Mouse (Mus musculus): ENCODE data around the gene Sdk2.

Sdk2 gene

DNA sequence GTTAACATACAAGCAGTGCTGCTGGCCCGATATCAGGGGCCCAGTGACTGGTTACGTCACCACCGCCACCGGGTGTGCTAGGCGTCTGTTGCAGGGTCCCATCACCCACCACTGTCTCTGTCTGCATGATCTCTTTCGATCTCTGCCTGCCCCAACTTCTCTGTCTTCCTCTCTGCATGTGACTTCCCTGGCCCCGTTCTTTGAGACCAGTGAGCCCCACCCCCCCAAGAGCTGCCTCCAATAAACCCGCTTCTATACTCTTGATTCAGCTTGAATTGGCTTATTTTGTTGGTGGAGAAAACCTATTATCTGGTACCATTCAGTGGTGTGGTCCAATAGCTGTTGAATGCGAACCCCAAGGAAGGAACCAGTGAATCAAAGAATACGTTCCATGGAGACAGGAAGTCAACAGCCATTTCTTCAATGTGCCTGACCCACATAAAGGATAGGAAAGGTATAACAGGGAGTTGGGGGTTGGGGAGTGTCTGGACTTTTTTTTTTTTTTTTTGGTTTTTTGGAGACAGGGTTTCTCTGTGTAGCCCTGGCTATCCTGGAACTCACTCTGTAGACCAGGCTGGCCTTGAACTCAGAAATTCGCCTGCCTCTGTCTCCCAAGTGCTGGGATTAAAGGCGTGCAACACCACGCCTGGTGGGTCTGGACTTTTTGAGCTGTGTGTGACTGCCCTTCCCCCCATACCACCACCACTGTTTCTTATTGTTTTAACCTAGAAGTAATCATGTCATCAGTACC is 279.2 kb downstream of the Sdk2 start:
- DNase-seq = no peak

DNA sequence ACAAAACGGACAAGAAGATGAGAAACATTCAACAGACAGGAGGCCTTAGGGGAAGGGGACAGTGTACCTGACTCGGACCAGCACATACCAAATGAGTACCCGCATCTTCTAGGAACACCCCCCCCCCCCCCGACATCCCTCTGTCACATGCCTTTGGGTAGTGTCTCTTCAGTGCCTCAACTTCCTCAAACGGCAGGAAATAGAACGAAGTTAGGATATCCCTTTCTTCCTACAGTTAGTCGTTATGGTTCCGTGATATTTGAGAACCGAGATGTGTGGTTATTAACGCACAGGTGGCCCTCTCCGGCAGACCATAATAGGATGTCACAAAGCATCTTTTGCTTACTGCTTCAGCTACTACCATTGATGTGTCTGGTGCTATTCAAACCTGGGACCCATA is 279.8 kb downstream of the Sdk2 start:
- no peak for DNase-seq

DNA sequence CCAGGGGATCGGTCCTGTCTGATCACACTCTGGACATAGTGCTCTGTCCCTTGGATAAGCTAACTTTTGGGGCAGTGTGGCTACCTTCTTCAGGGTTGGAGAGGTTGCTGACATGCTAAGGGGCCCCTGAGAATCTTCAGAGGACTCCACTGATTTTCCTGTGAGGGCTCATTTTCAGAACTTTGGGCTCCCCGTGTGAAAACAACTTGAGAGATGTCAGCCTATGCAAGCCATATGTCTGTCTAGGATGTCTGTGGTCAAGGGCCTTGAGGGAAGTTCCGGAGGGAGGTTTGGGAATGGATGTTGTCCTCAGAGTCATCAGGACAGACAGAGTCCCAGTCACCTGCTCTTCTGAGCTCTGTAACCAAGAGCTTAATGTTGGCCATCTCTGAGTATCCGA is 280.5 kb downstream of the Sdk2 start:
- DNase-seq = no peak

DNA sequence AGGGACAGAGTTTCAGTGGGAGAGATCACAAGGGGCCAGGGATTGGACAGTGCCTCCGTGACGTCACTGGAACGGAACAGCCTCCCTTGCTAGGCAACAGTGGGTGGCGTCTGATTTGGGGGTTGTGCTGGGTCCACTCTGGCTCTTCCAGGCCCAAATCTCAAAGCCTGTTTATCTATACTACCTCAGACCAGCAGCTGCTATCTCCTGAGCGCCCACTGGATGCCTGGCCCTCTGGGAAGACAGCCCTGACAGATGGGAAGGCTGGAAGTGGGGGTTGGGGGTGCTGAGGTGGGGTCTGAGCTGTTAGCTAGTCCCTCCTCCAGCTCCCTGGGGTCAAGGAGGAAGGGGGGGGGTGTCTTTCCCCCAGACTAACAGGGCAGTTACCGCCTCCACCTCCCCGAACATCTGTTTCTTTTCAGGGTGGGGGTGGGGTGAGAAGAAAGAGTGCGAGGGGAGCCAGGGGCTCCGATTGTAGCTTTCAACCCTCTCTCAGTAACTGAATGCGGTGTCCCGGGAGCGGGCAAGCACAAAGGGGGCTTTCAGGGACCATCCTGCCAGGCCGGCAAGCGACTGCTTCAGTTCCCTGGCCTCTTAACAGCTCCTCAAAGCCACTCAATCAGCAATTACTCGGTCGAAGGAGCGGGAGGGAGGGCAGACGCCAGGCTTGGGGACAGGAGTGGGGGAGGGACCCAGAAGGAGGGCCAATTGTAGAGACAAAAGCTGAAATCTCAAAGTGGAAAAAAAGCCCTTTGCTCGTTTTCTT is 281.3 kb downstream of the Sdk2 start:
- DNase-seq = peak in 1 of 2 experiments; percentile 33

DNA sequence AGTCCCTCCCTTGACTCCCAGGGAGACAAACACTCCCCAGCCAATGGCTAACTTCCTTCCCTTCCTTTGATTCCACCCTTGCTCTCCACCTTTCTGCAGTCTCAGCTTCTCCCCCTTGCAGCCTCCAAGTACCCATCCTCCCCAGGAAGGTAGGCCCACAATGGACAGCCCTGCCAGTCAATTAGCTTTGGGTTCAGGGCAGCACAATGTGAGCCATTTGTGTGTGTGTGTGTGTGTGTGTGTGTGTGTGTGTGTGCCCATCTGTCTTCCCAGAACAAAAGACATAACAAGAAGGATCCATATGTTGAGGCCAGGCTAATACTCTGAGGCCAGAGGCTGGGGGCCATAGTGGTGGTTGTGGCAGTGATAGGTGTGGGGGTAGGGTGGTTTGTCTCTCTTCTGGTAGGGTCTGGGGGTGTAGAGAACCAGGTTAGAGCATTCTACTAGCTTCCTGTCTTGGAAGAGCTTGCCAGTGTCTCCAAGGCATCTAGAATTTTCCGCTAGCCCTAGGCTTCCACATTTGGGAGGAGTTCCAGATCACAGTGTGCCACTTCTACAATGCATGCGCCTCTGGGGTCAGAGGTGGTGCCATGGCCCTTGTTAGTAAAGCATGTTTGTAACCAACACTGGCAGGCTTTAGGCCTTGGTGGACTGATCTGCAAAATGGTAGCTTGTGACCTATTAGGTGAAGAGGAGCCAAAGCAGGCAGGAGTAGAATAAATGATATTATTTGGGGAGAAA is 282.0 kb downstream of the Sdk2 start:
- no peak for DNase-seq

DNA sequence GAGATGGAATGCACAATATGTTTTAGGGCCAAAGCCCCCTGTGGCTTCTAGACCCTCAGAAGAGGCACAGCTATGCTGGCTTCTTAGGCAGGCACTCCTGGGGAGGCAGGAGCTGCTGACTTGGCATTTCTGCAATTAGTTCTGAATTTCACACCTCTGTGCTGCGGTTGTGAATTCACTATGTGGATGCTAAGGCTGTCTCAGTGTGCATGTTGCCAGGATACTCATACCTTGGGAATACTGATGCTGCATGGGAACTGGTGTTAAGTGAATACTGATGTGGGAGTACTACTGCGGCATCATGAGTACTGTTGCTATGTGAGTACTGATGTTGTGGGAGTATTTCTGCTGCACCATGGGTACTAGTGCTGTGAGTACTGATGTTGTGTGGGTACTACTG is 284.4 kb downstream of the Sdk2 start:
- DNase-seq = no peak

DNA sequence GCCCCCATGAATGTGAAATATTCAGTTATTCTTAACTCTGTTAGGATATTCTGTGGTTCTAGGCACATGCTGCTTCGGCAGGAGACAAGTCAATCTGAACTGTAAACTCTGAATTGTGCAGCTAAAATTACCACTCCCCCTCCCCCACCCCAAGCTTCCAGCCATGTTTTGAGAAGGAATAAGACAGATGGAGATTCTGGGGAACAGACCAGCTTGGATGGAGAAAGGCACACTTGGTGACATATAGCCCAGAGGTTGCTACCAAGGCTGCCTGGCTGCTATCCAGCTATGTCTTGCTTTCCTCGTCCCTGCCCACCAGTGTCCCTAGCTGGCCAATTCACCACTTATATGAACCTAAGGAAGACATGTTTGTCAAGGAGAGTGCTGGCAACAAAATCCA is 284.8 kb downstream of the Sdk2 start:
- no peak for DNase-seq

DNA sequence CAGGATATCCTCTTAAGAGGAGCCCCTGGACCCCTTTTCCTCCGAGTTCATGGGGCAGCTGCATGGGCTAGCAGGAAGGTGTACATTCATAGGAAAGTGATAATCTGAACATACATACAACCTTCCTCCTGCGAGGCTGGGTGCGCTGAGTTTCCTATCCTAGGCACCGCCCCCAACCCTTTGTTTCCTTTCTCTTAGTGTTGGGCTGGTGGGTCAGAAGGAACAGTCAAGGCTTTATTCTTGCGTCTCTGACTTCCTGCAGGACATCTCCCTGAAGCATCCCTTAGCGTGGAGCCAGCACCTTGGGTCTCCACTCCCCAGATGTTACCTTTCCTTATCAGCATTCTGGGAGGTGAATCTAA is 287.2 kb downstream of the Sdk2 start:
- DNase-seq = no peak

DNA sequence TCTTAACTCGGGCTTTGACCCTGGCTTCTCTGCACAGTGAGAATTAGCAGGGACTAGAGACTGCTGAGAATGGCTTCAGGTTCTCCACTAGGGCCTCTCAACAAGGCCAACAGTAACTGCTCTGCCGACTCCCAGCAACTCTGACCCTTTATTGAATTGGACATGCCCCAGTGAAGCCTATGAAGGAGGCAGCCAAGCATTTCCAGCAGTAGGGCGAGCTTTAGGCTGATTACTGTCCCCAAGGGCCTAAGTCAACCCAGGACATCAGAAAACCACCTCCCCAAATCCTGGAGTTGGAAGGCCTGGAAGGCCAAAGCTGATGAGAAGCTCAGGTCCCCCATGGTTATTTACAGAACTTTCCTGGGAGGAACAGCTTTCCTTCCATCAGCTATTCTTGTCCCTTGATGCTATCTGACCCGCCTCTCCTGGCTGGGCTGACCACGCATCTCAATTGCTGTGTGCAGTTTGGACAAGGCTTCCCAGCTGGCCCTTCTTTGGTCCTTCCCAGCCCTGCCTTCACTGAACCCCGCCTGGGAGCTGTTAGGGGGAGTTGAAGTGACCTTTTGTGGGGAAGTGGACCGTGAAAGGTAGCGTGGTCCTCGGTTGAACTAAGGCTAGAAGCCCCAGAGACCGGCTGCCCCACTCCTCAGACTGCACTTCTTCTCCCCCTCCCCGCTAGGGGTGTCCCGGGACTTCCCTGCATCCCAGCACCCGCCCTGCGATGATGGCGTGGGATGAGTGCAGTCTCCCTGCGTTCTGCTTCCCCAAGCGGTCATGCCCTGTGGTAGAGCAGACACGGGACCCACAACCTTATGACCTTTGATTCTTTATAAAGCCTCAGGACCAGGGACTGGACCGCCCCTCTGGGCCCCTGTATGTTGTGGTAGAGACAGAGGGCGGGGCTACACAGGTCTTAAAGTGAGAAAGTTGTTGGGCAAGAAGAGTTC is 287.8 kb downstream of the Sdk2 start:
- no peak for DNase-seq

DNA sequence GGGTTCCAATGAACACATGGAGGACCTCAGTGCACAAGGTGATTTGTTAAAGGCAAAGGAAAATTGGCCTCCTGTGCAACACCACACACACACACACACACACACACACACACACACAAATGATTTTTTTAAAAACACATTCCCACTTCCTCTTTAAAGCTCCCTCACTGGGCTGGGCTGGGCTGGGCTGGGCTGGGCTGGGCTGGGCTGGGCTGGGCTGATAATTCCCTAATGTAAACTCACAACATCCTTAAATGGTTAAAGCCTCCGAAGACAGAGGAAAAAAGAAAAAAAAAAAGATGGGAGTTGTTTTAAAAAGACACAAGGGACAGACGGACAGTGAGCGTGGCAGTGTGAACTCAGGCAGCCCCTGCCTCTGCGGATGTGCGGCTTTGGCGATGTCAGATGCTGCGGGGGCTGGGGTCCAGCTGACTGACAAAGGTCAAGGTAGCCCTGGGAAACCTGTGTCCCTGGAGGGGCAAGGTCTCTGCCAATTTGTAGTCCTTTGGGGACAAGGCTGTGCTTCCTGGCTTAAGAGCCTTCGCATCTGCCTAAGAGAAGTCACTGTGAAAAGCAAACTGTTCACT is 288.9 kb downstream of the Sdk2 start:
- DNase-seq = no peak

DNA sequence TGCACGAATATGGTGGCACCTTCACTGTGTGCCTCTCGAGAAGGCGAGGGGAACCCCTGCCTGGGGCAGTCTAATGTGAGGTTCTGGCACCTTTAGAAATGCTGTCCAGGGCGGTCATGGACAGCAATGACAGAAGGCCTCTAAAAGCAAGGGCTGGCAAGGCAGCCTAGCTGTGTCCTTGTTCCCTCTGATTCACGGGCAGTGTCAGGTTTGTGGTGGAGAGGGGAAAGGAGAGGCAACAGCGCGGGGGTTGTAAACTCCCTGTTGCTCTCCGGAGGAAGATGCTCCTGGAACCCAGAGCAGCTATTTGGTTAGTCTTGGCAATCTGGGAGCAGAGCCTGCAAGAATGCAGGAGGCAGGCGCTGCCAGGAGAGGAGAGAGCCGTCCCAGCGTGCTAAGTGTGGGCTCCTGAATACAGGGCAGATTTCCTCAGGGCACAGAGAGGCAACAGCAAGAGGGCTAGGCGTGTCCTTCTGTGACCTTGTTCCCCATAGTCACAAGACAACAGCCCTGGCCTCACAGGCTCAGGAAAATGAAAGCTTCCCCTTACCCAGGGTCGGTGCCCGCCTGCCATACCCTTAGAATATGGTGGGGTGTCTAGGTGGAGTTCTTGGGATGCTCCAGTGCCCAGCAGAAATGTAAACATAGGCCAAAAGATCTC is 289.9 kb downstream of the Sdk2 start:
- no peak for DNase-seq

DNA sequence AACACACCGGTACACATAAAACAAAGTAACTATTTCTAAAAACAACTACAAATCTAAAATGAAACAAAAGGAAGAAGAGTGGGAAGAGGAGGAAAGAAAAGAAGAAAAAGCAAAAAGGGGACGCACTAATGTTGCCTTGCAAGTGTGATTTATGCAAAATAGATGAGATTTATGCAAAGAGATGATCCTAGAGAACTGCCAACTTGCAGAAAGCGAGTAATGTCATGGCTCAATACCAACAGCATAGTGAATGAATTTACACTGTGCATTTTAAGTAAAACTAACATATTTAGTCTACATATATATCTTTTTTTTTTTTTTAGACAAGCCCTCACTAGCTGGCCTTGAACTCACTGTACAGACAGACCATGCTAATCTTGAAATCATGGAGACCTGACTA is 292.1 kb downstream of the Sdk2 start:
- no peak for DNase-seq

DNA sequence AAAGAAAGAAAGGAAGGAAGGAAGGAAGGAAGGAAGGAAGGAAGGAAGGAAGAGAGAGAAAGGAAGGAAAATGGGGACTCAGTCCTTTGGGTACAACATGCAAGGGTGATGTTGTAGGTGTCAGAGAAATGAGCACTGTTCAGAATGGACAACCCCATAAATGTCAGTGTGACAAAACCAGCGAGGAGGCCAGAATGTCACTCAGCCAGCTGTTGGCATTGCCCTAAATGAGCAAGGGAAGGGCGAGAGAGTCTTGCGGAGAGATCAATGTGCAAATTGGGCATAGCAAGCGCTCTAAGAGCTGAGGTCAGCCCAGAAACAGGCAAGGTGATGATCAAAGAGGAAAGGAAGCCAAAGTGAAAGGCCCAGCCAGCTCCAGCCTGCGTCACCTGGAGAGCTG is 293.7 kb downstream of the Sdk2 start:
- DNase-seq = no peak

DNA sequence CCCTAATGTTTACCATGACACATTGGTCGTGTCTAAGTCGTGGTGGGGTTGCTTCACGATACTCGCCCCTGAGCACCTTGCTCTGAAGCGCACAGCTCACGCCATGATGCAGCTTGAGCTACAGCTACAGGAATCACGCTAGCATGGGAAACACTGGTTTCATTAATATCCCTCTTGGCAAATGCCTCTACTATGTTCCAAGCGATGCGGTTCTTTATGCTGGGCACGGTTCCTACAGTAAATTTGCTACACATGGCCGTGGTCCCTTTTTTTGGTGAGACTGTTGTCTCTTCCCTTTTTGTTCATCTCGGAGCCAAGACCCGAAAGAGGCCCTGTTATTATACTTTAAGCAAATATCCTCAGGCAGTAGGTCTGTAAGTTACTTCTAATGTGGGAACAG is 295.7 kb downstream of the Sdk2 start:
- DNase-seq = no peak

DNA sequence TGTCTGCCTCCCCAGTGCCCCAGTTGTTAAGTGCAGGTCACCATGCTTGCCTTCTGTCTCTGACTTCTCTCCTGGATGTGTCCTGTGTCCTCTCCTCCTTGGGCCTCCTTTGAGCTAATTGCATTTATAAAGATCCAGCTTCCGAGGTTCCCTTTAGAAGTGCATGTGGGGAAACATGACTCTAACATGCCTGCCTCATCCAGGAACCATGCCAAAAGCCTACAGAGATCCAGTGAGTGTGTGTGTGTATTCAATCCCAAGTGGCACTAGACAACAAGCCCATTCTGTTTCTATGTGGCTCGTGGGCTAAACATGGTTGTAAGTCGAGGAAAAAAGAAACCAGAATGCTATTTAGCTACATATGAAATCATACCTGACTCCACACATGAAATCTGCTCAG is 298.5 kb downstream of the Sdk2 start:
- no peak for DNase-seq

DNA sequence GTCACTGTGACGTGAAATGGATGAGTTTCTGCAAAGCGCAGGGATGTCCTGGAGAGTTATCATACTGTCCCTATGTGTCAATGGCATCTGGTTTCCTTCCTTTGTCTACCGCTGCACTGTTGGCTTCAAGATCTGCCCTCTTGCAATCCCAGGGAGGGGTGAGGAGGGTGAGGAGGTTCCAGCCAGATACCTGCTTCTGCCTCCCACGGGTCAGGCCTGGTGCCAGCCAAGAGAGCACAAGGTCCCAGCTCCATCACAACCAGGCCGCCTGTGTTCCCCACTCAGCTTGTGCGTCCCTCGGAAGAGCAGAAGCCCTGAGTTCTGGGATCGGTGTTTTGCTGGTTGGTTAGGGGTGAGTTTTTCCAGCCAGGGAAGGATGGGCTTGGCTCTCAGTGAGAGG is 299.6 kb downstream of the Sdk2 start:
- peak in 1 of 2 experiments; percentile 33 for DNase-seq

DNA sequence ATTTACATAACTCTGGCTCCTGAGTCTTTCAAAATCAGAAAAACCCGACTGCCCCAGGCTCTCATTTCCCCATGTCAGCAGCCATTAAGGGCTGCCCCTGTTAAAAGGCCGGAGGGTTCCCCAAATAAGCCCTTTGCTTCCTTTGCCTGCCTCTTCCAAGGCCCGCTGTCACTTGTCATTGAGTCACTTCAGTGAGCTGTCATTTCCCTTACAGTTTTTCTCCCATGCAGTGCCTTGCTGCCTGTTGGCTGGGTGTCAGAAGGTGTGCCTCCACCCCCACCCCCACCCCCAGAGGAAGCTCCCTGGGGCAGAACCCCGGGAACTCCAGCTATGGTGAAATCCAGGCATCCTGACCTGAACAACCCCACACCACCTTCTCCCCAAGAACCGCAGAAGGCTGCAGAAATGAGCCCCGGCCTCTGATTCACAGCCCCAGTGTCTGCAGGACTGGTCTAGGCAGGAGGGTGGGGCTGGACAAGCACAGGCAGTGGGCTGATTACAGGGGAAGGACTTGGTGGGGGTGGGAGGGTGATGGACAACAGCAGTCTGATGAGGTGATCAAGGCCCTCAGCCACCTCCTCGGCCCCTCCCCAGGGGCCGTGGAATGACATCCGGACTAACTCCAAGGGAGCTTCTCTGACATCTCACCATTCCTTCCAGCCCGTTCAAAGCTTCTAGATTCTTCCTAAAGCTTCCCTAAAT is 300.4 kb downstream of the Sdk2 start:
- DNase-seq = no peak

DNA sequence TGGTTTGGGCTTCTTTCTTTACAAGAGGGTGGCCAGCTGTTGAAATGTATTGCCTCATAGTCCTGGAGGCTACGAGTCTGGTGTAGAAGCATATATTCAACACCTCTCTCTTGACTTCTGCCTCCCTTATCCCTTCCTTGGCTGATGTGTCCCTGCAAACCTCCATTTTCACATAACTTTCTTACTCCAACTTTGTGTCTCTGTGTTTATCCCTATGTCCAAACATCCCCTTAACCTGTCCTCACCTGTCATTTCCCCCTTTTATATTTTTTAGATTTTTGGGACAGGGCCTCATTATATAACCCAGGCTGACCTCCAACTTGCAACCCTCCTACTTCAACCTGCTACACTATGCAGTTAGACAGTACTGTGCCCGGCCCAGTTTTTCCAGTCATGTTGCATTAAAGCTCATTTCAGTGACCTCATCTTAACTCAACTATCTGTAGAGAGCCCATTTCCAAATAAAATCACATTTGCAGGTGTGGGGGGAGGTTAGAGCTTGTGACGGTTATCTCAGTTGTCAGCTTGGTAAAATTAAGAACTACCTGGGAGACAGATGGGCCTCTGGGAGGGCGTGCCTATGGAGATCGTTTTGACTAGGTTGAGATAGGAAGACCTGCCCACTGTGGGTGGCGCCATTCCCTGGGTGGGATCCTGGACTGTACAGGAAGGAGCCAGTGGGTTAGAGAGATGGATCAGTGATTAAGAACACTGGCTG is 302.6 kb downstream of the Sdk2 start:
- DNase-seq = no peak

DNA sequence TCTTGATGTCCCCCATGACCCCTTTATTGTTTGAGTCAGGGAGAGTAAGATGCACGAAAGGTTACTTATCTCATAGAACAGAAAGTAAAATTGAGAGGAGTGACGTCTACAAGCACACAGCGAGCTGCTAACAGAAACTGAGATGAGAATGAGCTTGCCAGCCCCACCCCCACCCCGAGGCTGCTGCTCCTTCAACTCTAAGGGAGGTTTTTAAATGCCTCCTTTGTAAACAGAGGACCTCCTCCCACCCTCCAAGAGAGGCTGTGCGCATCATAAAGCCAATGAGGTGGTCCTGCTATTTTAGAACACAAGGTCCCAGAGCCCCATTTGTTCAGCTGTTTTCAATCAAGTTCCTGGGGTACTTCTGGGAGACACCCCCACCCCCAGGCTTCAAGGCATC is 303.4 kb downstream of the Sdk2 start:
- no peak for DNase-seq

DNA sequence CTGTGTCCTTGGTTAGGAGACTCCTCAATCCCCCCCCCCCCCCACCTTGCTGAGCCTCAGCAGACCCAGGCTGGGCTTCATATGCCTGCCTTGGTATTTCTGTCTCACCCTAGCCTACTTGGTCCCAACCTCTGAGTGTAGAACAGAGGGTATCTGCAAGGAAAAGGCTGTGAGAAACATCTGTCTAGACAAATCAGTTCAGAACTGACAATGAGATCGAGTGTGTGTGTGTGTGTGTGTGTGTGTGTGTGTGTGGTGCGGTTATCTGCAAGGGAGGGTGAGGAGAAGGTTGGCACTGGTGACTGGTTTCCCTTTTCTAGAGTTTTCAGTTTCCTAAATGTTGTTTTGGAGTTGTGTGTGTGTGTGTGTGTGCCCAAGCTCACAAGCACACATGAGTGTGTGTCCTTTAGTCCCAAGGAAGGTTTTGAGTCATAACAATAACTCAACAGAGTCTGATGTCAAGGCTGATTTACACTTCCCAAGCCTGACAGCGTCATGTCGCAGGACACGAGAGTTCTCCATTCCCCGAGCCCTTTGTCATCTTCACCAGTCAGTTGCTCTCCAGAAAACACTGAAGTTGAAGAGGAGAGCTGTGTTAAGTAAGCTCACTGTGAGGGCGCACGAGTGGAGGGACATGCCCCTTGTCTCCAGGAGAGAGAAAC is 304.6 kb downstream of the Sdk2 start:
- no peak for DNase-seq

All from cerebellum, postnatal 25 days (tissue).